Mouse (Mus musculus) splenic B cell, adult 2 months (primary cell): ENCODE results near the gene Tmprss11f.
"Not testable (repeated sequence)": the region's sequence is repeated elsewhere in the genome, so short reads cannot be mapped to it uniquely, and the experiment has no call there.

ENCODE experiments used
- DNase-seq: peaks from one replicate; pipeline ENCODE4 v3.0.0-alpha.2; 2011; ENCODE audit warnings: low read depth, low spot score
- H3K27me3 ChIP-seq: 2 replicates; pipeline ENCODE4 v1.6.1; 2012; ENCODE audit warnings: mild to moderate bottlenecking, low read length, moderate library complexity, mixed read lengths; ENCODE audit not compliant: control insufficient read depth, poor library complexity, insufficient read depth, severe bottlenecking
- H3K36me3 ChIP-seq: 2 replicates; pipeline ENCODE4 v1.6.1; 2012; ENCODE audit warnings: mild to moderate bottlenecking, low read length, moderate library complexity, mixed read lengths; ENCODE audit not compliant: control insufficient read depth, poor library complexity, insufficient read depth, severe bottlenecking

The Tmprss11f gene

DNA sequence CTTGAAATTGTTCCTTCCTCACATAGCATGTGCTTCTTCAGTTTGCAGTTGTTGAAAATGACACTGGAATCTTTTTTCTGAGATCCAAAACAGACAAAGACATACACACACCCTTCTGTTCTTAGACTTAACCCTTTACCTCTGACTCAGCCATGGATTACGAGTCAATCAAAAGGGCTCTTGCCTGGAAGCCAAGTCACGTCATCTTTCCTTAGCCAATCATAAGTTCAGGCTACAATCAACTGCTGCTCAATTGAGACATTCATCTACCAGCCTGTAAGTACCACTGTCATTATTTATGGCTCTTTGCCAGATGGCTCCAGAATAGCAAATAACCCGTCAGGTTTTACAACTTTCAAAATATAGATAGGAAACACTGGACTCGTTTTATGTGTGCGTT lies at the start of gene Tmprss11f:
TSS of gene Tmprss11f (minus strand) at position 101 of the 400 bp plus-strand sequence.
- H3K27me3 ChIP-seq = no peaks in the 10 kb centered on the region

GRCm38 (mm10) chr5:86676262-86676661 lies 44.0 kb upstream of the Tmprss11f start, which contains the start of gene Tmprss11b:
Tmprss11b (minus strand) TSS chr5:86676362.
- H3K27me3 ChIP-seq = no peaks in the 10 kb centered on the region
- H3K36me3 ChIP-seq = no peaks in the 10 kb centered on the region
- DNase-seq = no peak

More for the DNA sequence above, at the start of gene Tmprss11f:
- no peak for DNase-seq
- no peaks in the 10 kb centered on the region for H3K36me3 ChIP-seq

GRCm38 (mm10) chr5:86649185-86649584 lies 17.0 kb upstream of the Tmprss11f start:
- not testable (repeated sequence) for H3K27me3 ChIP-seq, DNase-seq, H3K36me3 ChIP-seq

DNA sequence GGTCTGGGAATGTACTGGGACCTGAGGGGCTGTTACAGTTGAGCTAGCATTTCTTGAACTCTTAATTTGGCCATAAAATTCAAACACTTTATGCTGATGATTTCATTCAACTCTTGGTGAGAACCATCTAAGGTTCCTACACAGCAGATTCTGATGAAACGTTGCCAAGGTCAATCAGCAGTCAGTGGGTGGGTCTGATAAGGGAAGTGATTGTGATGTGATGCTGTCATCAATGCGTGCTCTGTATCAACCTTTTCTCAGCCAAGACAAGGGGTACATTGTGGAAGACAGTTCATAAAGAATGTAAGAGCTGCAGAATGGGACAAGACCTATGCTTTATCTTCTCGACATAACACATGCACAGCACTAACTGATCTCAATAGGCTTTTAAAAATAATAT lies 8.6 kb upstream of the Tmprss11f start:
- DNase-seq = no peak
- Histone ChIP-seq H3K27me3 (no peaks in the 10 kb centered on the region), H3K36me3 (no peaks in the 10 kb centered on the region)

- Histone ChIP-seq H3K36me3 (no peaks in the 10 kb centered on the region), H3K27me3 (no peaks in the 10 kb centered on the region)
- DNase-seq = no peak
Measured at GRCm38 (mm10) chr5:86630700-86631099, 1.5 kb downstream of the Tmprss11f start.

- no peak for DNase-seq
- no peaks in the 10 kb centered on the region for H3K36me3 ChIP-seq
- H3K27me3 ChIP-seq = no peaks in the 10 kb centered on the region
Measured at GRCm38 (mm10) chr5:86621778-86622177, 10.4 kb downstream of the Tmprss11f start.

DNA sequence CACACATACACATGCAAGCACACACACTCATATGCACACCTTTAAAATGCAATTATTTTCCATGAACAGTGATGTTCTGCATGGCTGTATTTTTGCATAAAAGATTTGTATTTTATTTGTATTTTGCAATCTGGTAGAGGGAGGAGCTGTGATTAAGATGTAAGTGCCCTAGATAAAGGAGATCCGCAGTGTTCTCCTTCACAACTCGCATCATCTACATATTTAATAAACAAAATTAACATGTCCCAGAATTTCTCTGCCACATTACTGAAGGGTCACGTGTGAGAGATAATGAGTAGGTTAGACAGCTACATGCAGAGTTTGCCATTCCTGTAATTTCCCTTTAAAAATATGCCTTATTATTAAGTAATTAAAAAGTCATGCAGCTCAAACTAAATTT lies 46.3 kb downstream of the Tmprss11f start:
- no peaks in the 10 kb centered on the region for H3K36me3 ChIP-seq
- H3K27me3 ChIP-seq = no peaks in the 10 kb centered on the region
- DNase-seq = no peak

GRCm38 (mm10) chr5:86582618-86583017 lies 49.6 kb downstream of the Tmprss11f start:
- DNase-seq = no peak
- H3K36me3 ChIP-seq = no peaks in the 10 kb centered on the region
- no peaks in the 10 kb centered on the region for H3K27me3 ChIP-seq

- H3K36me3 ChIP-seq = no peaks in the 10 kb centered on the region
- no peak for DNase-seq
- no peaks in the 10 kb centered on the region for H3K27me3 ChIP-seq
Measured at GRCm38 (mm10) chr5:86581998-86582397, 50.2 kb downstream of the Tmprss11f start.

DNA sequence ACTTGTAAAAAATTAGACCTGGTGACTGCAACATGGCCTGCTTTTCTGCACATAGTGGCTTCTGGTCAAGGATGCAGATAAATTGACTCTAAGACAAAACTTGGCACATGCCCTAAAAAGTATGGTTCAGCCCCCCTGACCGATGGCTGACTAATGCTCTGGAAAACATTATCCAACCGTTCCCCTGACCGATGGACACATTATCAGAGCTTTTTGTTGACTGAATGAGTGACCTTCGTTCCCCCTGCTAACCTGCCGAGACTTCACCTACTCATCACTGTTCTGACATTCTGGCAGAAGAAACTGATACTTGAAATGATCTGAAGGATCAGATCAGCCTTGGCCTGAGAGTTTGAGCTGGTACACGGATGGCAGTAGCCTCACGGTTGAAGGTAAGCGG lies 53.5 kb downstream of the Tmprss11f start:
- not testable (repeated sequence) for DNase-seq, H3K27me3 ChIP-seq, H3K36me3 ChIP-seq

DNA sequence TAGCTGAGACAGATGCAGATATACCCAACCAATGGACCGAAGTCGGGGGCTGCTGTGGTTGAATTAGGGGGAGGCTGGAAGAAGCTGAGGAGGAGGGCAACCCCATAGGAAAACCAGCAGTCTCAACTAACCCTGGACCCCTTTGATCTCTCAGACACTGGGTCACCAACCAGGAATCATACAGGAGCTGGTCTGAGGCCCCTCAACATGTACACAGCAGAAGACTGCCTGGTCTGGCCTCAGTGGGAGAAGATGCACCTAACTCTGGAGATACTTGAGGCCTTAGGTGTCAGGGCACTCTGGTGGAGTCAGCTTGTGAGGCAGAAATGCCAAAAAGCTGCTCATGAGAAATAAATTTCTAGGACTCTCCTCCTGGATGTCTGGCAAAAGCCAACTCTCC lies 85.5 kb downstream of the Tmprss11f start:
- no peak for DNase-seq
- Histone ChIP-seq H3K27me3 (no peaks in the 10 kb centered on the region), H3K36me3 (no peaks in the 10 kb centered on the region)

- no peak for DNase-seq
- no peaks in the 10 kb centered on the region for H3K36me3 ChIP-seq
- no peaks in the 10 kb centered on the region for H3K27me3 ChIP-seq
Measured at GRCm38 (mm10) chr5:86540601-86541000, 91.6 kb downstream of the Tmprss11f start.

GRCm38 (mm10) chr5:86528725-86529124 lies 103.5 kb downstream of the Tmprss11f start:
- Histone ChIP-seq H3K27me3 (no peaks in the 10 kb centered on the region), H3K36me3 (no peaks in the 10 kb centered on the region)
- DNase-seq = no peak

- no peaks in the 10 kb centered on the region for H3K27me3 ChIP-seq
Measured at GRCm38 (mm10) chr5:86518500-86518899, 113.7 kb downstream of the Tmprss11f start, which contains the start of gene Tmprss11g. Tmprss11g (minus strand) TSS chr5:86518600.

DNA sequence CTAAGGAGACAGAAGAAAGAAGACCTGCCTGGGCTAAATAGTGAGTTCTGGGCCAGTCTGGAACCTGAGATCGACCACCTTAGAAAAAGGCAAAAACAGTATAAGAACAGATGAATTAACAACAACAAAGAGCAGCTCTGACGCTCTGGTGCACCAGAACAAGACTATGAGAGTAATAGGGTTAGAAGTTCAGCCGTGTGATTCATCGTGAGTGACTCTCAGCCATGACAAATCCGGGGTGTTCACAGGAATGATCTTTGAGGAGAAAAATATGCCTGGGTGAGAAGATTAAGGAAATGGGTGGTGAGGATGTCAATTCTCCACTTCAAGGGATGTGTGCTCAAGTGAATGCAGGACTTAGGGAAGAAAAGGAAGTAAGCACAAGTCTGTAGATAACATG lies 120.7 kb downstream of the Tmprss11f start:
- no peak for DNase-seq
- Histone ChIP-seq H3K27me3 (no peaks in the 10 kb centered on the region), H3K36me3 (no peaks in the 10 kb centered on the region)

More at GRCm38 (mm10) chr5:86518500-86518899, 113.7 kb downstream of the Tmprss11f start, which contains the start of gene Tmprss11g:
- no peaks in the 10 kb centered on the region for H3K36me3 ChIP-seq
- DNase-seq = no peak

DNA sequence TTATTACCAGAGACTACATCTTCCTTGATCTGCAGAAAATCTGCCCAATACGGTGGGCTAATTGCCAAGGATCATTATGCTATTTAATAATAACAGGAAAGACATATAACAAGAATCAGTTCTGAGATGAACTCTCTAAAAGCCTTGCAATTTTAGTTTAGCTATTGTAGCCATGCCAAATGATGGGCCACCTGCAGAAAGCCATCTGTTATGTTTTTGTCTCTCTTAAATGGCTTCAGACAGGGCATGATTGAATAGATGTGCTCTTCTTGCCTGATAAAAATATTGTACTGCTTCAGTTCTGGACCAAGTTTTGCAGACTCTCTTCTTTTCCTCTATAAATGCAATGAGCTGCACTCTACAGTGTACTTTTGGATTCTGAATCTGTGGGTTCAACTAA lies 138.8 kb downstream of the Tmprss11f start:
- H3K36me3 ChIP-seq = no peaks in the 10 kb centered on the region
- no peaks in the 10 kb centered on the region for H3K27me3 ChIP-seq
- DNase-seq = no peak
